Mouse (Mus musculus): Measurements from ENCODE around the gene Ppp1r13l.
A peak's percentile ranks its signal among the peaks of the same experiment; 100 is the strongest.

Ppp1r13l gene

GRCm38 (mm10) chr7:19338060-19338459 lies 21.5 kb upstream of the Ppp1r13l start:
- peak; percentile 55 for DNase-seq

GRCm38 (mm10) chr7:19338596-19338995 lies 21.0 kb upstream of the Ppp1r13l start:
- DNase-seq, result no peak

DNA sequence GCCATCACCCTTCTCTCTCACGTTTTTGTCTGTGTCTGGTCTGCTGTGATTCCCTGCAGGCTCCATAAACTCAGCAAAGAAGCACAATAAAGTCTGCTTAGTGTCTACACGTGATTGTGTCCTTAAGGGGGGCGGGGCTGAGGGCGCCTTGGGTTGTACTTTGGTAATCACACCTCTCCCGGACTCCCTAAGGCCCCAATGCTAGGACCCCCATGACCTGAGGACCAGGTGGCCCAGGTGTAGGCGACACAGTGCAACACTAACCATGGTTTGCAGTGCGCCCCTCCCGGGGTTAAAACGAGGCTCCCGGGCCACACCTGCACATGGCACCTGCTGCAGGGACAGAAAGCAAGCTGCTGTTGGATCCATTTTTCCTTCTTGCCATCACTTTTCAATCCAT lies 18.3 kb upstream of the Ppp1r13l start:
- no peak for DNase-seq

GRCm38 (mm10) chr7:19341761-19342409 lies 17.7 kb upstream of the Ppp1r13l start:
- DNase-seq, result no peak

GRCm38 (mm10) chr7:19342481-19343027 lies 17.0 kb upstream of the Ppp1r13l start:
- DNase-seq, result peak; percentile 92

DNA sequence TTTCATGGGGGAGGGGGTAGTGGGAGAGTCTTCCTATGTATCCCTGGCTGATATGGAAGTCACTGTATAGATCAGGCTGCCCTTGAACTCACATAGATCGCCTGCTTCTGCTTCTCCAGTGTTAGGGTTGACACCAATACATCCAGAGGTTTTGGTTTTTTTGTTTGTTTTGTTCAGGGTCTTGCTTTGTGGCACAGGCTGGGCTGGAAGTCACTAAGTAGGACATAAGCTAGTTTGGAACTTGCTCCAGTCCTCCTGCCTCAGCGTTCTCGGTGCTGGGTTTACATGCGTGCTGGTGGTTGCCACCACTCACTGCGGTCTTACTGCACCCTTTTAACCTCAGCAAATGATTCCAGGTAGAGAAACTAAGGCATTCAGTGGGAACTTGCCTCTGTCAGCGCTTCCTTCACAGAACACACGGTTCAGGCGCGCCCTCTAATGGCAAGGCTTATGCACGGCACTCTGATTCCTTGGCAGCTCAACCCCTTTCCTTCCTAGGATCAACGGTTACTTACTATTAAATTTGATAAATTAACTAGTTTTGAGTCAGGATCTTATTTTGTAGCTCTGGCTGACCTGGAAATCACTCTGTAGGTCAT lies 16.2 kb upstream of the Ppp1r13l start:
- peak; percentile 85 for DNase-seq

GRCm38 (mm10) chr7:19344237-19344847 lies 15.2 kb upstream of the Ppp1r13l start, which contains the start of gene Ercc1:
TSS of gene Ercc1 (plus strand) at chr7:19344778.
- DNase-seq, result no peak

GRCm38 (mm10) chr7:19344938-19345471 lies 14.5 kb upstream of the Ppp1r13l start:
- peak; percentile 97 for DNase-seq

DNA sequence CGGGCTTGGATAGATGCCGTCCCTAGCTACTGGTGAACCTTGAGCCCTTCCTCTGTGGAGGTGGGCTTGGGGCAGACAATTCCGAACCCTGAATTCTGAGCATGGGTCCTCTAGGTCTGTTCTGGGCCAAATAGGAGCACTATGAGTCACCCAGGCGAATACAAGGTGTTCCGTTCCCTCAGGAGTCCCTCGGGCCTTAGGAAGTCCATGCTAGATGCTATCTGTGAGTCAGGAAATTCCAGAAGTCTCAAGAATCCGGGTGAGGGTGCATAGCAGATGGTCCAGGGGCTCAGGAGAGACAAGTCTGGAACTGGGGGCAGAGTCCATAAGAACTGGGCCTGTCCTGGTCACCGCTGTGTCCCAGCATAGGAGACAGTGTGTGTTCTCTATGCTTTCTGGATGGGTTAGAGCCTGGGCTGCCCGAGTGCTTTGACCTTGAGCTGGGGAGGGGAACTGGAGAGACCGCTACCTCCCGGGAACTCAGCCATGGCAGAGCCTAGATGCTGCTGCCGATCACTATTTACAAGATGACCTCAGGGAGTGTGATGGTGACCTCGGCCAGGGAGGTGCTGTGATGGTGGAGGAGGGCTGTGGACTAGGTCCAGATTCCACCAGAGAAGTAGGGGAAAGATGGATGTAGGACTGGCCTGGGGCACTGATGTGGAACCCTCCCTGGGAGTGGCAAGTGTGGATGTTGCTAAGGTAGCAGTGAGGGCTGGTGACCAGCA lies 10.2 kb upstream of the Ppp1r13l start:
- DNase-seq, result no peak

- DNase-seq, result no peak
Observed at GRCm38 (mm10) chr7:19350221-19350620, 9.3 kb upstream of the Ppp1r13l start.

DNA sequence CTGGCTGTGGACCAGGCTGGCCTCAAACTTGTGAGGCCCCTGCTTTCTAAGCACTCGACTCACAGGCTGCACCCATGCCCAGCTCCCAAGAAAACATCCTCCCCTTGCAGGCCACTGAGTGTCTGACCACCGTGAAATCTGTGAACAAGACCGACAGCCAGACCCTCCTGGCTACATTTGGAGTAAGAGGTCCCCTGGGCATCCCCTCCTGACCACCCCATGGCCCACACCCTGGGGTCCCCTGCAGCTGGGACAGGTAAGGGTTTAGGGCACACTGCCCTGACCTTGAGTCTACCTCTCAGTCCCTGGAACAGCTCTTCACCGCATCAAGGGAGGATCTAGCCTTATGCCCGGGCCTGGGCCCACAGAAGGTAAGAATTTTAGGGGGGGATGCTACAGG lies 4.6 kb upstream of the Ppp1r13l start:
- no peak for DNase-seq

- no peak for DNase-seq
Observed at GRCm38 (mm10) chr7:19356311-19356710, 3.2 kb upstream of the Ppp1r13l start.

- no peak for DNase-seq
Observed at GRCm38 (mm10) chr7:19357381-19358375, 1.9 kb upstream of the Ppp1r13l start.

DNA sequence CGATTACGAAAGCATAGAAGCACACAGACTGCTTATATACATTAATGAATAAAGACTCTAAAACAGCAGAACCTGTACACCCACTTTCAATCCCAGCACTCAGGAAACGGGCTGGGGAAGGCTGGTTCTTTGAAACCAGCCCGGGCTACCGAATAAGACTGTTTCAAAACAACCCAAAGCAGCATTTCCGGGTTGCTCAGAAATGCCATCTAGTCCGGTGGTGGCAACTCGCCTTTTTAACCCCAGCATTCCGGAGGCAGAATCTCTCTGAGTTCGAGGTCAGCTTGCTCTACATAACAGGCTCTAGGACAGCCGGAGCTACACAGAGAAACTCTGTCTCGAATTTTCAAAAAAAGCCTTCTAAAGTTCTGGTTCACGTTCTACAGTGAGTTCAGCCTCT lies 915 bp upstream of the Ppp1r13l start:
- DNase-seq, result no peak

DNA sequence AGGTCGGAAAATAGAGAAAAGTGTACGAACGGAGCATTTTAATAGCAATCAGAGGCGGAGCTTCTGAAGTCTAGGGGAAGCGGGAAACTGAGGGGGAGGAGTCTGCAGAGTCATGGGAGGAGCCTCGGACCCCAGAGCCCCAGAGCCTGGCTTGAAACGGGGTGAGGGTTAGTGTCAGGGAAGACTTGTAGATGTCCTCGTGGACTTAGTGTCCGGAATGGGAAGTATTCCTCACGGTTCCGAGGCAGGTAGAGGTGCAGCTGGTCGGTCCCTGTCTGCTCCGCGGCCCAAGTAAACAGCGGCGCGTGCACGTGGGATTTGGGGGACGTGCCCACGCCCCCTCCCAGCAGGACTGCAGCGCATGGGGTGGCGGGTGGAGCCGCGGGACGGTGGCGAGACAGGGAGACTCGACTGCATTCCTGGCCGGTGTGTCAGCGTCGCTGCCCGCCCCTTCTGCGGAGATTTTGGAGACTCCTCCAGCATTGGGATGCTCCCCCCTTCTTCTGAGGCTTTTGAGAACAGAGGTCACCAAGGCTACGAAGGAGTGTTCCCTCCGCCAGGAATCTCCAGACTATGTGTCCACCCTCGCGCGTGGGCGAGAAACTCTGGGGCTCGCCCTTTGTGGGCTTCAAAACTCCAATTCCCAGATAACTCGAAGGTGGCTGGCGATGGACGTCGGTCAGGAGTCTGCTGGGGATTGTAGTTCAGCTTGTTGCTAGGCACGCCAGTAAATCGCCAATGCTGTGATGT lies 518 bp downstream of the Ppp1r13l start:
- peak; percentile 83 for DNase-seq

DNA sequence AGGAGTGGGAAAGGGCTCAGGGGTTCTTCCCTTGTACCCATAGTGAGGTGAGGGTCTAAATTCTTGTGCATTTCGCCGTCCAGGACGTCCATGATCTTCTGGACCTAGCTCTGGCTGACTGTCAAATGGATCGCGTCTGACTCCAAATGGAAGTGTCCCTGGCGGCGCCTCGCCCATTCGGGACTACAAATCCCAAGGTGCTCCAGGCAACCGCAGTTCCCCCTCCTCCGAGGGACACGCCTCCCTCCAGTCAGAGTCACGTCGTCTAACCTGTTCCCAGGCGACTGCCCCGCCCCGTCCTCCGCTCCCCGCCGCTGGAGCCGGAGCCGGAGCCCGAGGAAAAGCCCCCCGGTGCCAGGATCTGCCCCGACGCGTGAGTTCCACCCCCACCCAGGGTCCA lies 1.4 kb downstream of the Ppp1r13l start:
- peak; percentile 97 for DNase-seq

DNA sequence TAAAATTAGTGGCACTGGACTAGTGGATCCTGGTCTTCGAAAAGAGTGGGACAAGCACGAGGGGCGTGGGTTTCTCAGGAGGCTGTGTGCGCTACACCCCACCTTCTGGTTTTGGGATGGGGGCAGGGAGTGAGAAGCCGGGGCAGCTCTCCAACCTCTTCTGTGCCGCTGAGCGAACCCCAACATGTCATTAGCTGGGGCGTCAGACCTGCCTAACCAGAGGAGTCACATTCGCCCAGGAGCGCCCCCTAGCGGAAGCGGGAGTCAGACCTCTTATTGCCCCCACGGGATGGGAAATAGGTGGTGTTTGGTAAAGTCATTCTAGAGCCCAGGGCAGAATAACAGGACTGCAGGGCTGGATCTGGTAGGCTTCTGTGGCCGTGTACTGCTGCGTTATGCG lies 2.2 kb downstream of the Ppp1r13l start:
- DNase-seq, result peak; percentile 90

- no peak for DNase-seq
Observed at GRCm38 (mm10) chr7:19362276-19362675, 2.7 kb downstream of the Ppp1r13l start.

DNA sequence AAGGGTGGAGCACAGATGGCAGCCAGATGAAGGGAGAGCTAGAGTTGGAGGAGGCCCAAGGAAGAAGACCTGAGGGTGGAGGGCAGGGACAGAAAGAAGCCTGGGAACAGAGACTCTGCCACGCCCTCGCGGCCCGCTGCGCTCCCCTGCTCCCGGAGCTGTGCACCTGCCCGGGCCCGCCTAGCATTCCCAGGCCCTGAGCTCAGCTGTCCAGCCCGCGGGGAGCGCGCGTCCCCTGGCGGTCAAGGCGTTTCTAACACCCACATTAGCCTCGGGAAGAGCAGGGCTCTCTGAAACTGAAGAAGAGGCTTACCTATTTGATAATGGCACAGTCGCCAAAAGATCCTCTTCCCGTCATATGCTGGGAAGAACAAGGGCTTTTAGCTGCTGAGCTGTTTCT lies 4.3 kb downstream of the Ppp1r13l start:
- peak; percentile 84 for DNase-seq

- DNase-seq, result no peak
Observed at GRCm38 (mm10) chr7:19365376-19365775, 5.8 kb downstream of the Ppp1r13l start.

DNA sequence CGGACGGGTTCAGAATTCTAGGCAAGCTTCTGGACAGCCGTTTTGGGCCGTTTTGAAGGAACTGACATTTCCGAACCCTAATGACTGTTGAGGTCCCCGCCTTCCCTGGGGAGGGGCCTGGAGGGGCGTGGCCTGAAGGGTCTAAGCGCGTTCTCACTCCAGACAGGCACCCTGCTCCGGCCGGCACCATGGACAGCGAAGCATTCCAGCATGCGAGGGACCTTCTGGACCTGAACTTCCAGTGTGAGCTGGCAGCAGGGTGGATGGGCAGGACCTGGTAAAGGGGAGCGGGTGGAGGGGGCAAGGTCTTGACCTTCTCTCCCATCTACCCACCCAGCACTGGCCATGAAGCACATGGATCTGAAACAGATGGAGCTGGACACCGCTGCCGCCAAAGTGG lies 8.8 kb downstream of the Ppp1r13l start:
- peak; percentile 65 for DNase-seq
